ENCODE assay signal across 18 mouse cellular contexts in genomic region chr2:157132686-157133540, GRCm38 (mm10). TPM values are rescaled to one million over a fixed set of nuclear protein-coding genes. Genes with fewer than 3 reads are reported as not detected.
DNase-seq lines count a peak whose midpoint lies in the region; ATAC-seq lines count a peak whose summit lies in the region.
"Had no signal": no experiment of that assay in that cellular context is flagged by ENCODE, and none has a peak within 500 bp of the region (broad histone marks: within the 10 kb centered on the region; RNA-seq: fewer than 3 reads in every experiment).

No protein-coding gene starts in this region.

- no peaks in the 10 kb centered on the region for H3K36me3 ChIP-seq in lung, embryonic 16.5 days (ENCODE audit: control insufficient read depth, insufficient read depth, low read length)
- H3K36me3 ChIP-seq in stomach, embryonic 14.5 days (ENCODE audit: control insufficient read depth, insufficient read depth, low read length) = no peaks in the 10 kb centered on the region
- H3K36me3 ChIP-seq: forebrain, embryonic 15.5 days had no signal

- H3K9ac ChIP-seq in lung, embryonic 16.5 days (ENCODE audit: low read length) = no peak overlapping the region
- H3K9ac ChIP-seq in stomach, embryonic 14.5 days (replicated peaks; ENCODE audit: low read depth, low read length) = no peak overlapping the region
- H3K9ac ChIP-seq: forebrain, embryonic 15.5 days had no signal

- H3K27ac ChIP-seq in lung, embryonic 16.5 days (ENCODE audit: low read length) = no peak overlapping the region
- H3K27ac ChIP-seq in stomach, embryonic 14.5 days (ENCODE audit: low read length) = no peak overlapping the region
- H3K27ac ChIP-seq: forebrain, embryonic 15.5 days had no signal

- no peaks in the 10 kb centered on the region for H3K9me3 ChIP-seq in lung, embryonic 16.5 days (ENCODE audit: control insufficient read depth, low read length)
- H3K9me3 ChIP-seq in stomach, embryonic 14.5 days (ENCODE audit: control insufficient read depth, low read depth, low read length) = no peaks in the 10 kb centered on the region
- H3K9me3 ChIP-seq: forebrain, embryonic 15.5 days had no signal

- no peaks in the 10 kb centered on the region for H3K27me3 ChIP-seq in lung, embryonic 16.5 days (ENCODE audit: control insufficient read depth, insufficient read depth, low read depth, low read length)
- H3K27me3 ChIP-seq in stomach, embryonic 14.5 days (ENCODE audit: control insufficient read depth, insufficient read depth, low read length) = no peaks in the 10 kb centered on the region
- H3K27me3 ChIP-seq: forebrain, embryonic 15.5 days had no signal

- WGBS in lung, embryonic 16.5 days = 68% methylated on average over 3 of the region's 3 CpGs
- 86% methylated on average over 3 of the region's 3 CpGs for WGBS in stomach, embryonic 14.5 days

- peaks cover 16% of the 10 kb centered on the region for H3K4me1 ChIP-seq in lung, embryonic 16.5 days (replicated peaks; ENCODE audit: control insufficient read depth, insufficient read depth, low read length)
- no peaks in the 10 kb centered on the region for H3K4me1 ChIP-seq in stomach, embryonic 14.5 days (ENCODE audit: control insufficient read depth, insufficient read depth, low read length)

- ATAC-seq in lung, embryonic 16.5 days (ENCODE audit: low read depth) = no peak
- ATAC-seq in stomach, embryonic 14.5 days (ENCODE audit: insufficient number of reproducible peaks, insufficient read depth, low FRiP score, low read depth) = no peak
- no peak for ATAC-seq in monocyte, adult 5-6 weeks (replicated peaks; ENCODE audit: insufficient number of reproducible peaks, low FRiP score, low TSS enrichment, poor library complexity, severe bottlenecking)
- ATAC-seq: forebrain, embryonic 15.5 days had no signal

- DNase-seq in gastrocnemius, adult 18-20 months (ENCODE audit: low spot score) = peak; percentile 27
- DNase-seq in gastrocnemius, postnatal 25 days = no peak
- no peak for DNase-seq in lung, postnatal 10 days
- peak; percentile 52 for DNase-seq in induced T-regulatory cell, adult 2 months (ENCODE audit: low read depth)
- DNase-seq in right cerebral cortex, postnatal 36 days (ENCODE audit: low spot score in 2 of 2) = no peak
- DNase-seq: cerebellum, adult 9-11 months; kidney, adult 11 months; right cerebral cortex, postnatal 14 days had no signal

- peak overlapping the region; percentile 82; the same call in 1 of the 2 replicates for H3K4me2 ChIP-seq in lung, embryonic 16.5 days (ENCODE audit: low read depth, low read length)
- H3K4me2 ChIP-seq in stomach, embryonic 14.5 days (replicated peaks; ENCODE audit: low read depth, low read length) = peak overlapping the region; percentile 71; the same call in 1 of the 2 replicates

- no peak overlapping the region for H3K4me3 ChIP-seq in lung, embryonic 16.5 days (ENCODE audit: low read length)
- no peak overlapping the region for H3K4me3 ChIP-seq in stomach, embryonic 14.5 days (ENCODE audit: low read depth, low read length)

RNA-seq across cellular contexts. Expression of gene Samhd1, which starts 2.2 kb away (rescaled TPM):
- 10 to 100 TPM; 15.0 to 18.0 TPM for total RNA-seq in gastrocnemius, adult 18-20 months (2021)
- total RNA-seq in gastrocnemius, postnatal 25 days (2021) = 10 to 100 TPM; 12.0 to 14.5 TPM
- 30.2 and 32.4 TPM in 2 replicates for polyA plus RNA-seq in lung, embryonic 16.5 days (2015; fragmentation: Nextera tagmentation; extraction: Ambion mirVana)
- 30.6 and 32.5 TPM in 2 replicates for polyA plus RNA-seq in stomach, embryonic 14.5 days (2014; fragmentation: Nextera tagmentation; extraction: Ambion mirVana)
- 1,089 to 1,183 TPM (median 1,123 TPM) in 3 replicates for total RNA-seq in monocyte, adult 5-6 weeks (2017)

RNA-seq across cellular contexts. Expression of gene Tldc2, which starts 46.1 kb away (rescaled TPM):
- not detected for total RNA-seq in gastrocnemius, adult 18-20 months (2021)
- total RNA-seq in gastrocnemius, postnatal 25 days (2021) = not detected
- not detected in 2 replicates for polyA plus RNA-seq in lung, embryonic 16.5 days (2015; fragmentation: Nextera tagmentation; extraction: Ambion mirVana)
- polyA plus RNA-seq in stomach, embryonic 14.5 days (2014; fragmentation: Nextera tagmentation; extraction: Ambion mirVana) = not detected in 2 replicates
- not detected in 3 replicates for total RNA-seq in monocyte, adult 5-6 weeks (2017)
- total RNA-seq: layer of hippocampus, adult 18-20 months; left cerebral cortex, postnatal 36 days; neutrophil, adult 5-6 weeks had no signal
- polyA plus RNA-seq: embryonic facial prominence, embryonic 11.5 days; forebrain, embryonic 15.5 days; gonadal fat pad, adult 2 months; hindbrain, embryonic 11.5 days had no signal

RNA-seq across cellular contexts. Expression of gene Soga1, which starts 53.9 kb away (rescaled TPM):
- 1 to 10 TPM; 2.7 to 3.9 TPM for total RNA-seq in gastrocnemius, adult 18-20 months (2021)
- 1 to 10 TPM; 4.5 to 5.0 TPM for total RNA-seq in gastrocnemius, postnatal 25 days (2021)
- polyA plus RNA-seq in lung, embryonic 16.5 days (2015; fragmentation: Nextera tagmentation; extraction: Ambion mirVana) = 4.0 and 4.1 TPM in 2 replicates
- polyA plus RNA-seq in stomach, embryonic 14.5 days (2014; fragmentation: Nextera tagmentation; extraction: Ambion mirVana) = 7.3 and 8.1 TPM in 2 replicates
- total RNA-seq in monocyte, adult 5-6 weeks (2017) = 0.76 to 1.5 TPM (median 0.78 TPM) in 3 replicates

Comparison
In these comparisons a context has a peak if more than half of its experiments do, and no peak if none do; other contexts are left out.
1. DNase-seq: peak in gastrocnemius, adult 18-20 months (single experiment) and induced T-regulatory cell, adult 2 months (single experiment); none in gastrocnemius, postnatal 25 days (single experiment), lung, postnatal 10 days (single experiment) and right cerebral cortex, postnatal 36 days (0 of 2).
2. RNA of gene Samhd1, which starts 2.2 kb away (total RNA-seq): 1,089 to 1,183 TPM in monocyte, adult 5-6 weeks; 15.0 to 18.0 TPM in gastrocnemius, adult 18-20 months and 12.0 to 14.5 TPM in gastrocnemius, postnatal 25 days; every median in the first group is over 10 times any median in the second.